Mouse (Mus musculus) right cerebral cortex, postnatal 14 days (tissue): Measurements from ENCODE around the gene Aldh1l1.

Experiments used
- DNase-seq: peaks from one replicate; pipeline ENCODE4 v3.0.0; 2022

Gene Aldh1l1

DNA sequence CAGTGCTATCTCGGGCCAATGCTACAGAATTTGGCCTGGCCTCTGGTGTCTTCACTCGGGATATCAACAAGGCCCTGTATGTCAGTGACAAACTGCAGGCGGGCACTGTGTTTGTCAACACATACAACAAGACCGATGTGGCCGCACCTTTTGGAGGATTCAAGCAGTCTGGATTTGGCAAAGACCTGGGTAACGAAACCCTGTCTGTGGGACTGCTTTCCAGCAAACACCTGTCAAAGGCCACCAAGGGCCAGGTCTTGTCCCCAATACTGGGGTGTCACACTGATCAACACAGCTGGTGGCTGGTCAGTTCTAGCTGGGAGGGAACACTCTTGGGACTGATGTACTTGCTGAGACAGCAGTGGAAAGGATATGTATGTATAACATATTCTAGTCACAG lies 112.0 kb downstream of the Aldh1l1 start:
- no peak for DNase-seq

DNA sequence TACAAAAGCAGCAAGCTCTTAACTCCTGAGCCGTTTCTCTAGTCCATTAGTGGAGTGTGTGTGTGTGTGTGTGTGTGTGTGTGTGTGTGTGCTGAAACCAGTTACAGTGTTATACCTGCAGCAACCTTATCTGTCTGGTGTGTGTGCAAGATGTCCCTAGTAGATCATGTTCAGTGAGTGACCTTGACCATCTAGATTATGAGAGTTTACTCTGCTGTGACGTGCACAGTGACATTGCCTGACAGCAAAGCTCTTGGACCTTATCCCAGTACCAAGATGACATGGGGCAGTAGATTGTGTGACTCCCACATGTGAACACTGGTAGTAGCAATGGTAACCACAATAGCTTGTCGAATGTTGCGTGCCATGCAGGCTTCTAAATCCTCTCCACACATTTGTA lies 114.1 kb downstream of the Aldh1l1 start:
- no peak for DNase-seq

DNA sequence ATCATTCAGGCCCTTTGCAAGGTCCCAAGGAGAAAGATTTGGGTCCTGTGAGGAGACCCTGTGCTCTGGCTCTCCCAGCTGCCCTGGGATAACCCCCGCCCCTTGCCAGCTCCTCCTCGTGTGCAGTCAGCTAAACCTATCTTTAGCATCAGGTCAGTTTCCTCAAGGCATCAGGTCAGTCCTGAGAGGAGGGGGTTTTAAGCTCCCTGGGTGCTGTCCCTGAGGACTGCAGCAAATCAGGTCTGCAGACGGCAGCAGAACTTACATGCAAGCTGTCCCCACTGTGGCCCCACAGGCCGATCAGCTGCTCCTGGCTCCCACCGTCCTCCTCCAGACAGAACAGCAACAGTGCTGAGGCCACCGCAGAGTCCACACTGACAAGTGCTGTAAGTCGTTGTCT lies 115.5 kb downstream of the Aldh1l1 start:
- DNase-seq = no peak

DNA sequence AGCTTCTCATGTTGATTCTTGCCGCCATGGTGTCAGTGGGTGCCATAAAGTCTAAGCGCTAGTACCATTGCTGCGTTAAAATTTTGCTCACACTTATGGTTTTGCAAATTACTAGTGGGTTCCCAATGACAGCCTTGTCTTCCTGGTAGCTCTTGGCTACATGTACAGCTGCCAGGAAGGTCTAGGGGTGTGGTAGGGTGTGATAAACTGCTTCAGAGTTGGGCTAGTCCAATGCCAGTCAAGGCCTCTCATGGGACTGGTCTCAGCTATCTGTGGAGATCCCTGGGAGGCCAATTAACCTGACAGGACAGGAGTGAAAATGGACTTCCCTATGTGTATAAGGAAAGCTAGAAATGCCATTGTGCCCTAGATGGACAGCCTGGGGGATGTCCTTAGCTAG lies 116.1 kb downstream of the Aldh1l1 start:
- no peak for DNase-seq

DNA sequence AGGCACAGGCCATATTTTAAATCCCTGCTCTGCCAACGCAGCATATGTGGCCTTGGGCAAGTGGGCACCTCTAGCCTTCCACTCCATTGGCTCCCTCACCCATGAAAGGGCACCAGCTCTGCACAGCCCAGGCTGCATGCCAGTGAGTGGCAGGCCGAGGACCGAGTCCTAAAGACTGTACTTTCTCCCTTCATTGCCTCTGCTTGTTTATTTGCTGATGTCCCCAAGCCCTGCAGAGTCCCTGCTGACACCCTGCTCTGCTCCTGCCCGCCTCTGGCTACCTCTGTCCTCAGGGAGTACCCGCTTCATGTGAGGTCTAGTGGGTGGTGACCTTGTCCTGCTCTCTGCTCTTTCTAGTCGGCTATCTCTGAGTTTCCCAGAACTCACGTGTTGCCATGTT lies 116.9 kb downstream of the Aldh1l1 start:
- no peak for DNase-seq

DNA sequence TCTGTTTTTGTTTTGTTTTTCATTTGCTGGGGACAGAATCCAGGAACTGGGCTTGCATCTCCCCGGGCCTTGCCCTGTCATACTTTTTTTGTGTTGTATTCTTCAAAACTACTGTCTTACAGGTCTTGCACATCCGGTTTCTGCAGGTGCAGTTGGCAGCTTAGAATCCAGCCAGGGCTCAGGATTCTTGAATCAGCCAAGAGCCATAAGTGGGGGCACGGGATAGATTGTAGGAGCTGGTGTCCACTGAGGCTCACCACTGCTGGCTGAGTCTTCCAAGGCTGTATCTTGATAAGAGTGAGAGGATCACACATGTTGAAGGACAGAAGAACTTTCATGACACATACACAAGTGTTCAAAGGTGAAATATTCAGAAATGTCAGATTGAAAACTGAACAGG lies 117.9 kb downstream of the Aldh1l1 start:
- DNase-seq = no peak

DNA sequence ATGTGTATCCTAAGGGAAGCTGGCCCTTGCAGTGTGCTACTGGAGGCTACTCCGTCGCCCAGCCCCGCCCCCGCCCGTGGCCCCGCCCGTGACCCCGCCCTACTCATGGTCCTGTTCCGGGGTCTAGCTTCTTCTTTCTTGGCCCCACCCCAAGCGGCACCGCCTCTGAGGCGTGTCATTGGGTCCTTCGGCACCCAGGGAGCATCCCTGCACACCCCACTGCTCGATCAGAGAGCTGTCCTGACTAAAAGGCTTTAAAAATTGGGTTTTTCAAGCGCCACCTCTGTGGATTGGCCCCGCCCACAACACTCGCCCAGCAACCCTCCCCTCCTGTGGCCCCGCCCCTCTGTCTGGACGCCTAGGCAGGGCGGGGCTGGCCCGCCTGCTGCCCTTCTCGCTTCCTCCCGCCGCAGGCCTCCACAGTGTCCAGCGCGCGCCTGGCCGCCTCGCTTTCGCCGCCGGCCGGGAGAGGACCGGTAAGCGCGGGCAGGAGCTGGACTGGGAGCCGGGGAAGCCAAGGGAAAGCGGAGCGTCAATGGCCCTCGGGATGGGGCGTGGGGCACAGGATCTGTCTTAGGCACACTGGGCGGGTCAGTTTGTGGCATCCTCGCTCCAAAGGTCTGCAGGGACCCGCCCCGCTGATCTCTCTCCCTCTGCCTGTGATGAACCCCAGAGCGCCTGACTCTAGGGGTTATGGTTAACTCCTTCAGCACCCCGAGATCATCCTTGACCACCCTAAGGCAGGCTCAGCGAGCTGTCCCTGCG lies 118.5 kb downstream of the Aldh1l1 start, which contains the start of gene Slc41a3:
Gene Slc41a3 (plus strand): TSS at position 193 of the 765 bp plus-strand sequence.
- DNase-seq = peak; percentile 79

DNA sequence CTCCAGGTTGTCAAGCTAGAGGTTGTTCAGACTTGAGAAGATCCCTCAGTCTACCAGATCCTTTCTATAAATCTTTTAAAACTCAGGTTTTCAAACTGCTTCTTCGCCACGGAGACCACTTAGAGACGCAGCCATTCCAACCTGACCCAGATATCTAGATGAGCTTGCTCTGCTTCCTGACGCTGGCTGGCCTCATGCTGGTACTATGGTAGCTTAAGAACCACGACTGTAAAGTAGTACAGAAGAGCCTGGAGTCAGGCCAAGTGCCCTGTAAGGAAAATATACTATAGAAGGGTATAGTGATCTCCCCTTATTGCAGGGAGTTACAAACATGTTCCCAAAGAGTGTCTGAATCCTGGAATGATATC lies 119.1 kb downstream of the Aldh1l1 start:
- no peak for DNase-seq

DNA sequence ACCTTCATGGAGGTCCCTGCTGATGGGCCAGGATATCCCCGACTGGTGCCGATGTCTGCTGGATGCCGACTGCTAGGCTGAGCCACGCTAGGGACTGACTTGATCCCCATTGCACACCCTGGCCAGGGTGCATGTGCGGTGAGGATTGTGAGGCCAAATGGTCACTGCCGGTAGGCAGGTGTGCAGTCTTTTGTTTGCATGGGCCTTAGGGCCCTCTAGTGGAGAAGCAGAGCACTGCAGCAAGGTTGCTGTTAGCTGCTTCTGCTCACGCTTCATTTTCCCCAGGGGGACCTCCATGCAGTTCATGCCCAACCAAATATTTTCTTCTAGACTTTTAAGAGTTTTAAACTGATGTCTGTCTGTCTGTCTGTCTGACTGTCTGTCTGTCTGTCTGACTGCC lies 120.3 kb downstream of the Aldh1l1 start:
- peak; percentile 62 for DNase-seq

DNA sequence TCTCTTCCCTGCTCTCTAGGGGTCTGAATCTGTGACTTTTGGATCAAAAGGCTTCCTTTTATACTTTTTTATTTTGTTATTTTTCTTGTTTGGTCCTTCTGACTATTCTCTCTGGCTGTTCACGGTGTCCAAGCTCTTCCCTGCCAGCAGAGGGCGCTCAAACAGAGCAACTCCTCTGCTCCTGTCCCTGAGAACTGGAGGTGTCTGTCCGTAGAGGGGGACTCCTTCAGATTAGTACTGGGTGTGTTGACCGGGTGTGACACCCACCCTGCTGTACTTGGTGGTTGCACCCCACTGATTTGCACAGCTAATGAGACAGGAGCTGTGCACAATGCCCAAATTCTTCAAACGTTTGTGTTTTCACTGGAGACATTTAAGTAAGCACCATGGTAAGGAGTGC lies 121.0 kb downstream of the Aldh1l1 start:
- DNase-seq = peak; percentile 70

DNA sequence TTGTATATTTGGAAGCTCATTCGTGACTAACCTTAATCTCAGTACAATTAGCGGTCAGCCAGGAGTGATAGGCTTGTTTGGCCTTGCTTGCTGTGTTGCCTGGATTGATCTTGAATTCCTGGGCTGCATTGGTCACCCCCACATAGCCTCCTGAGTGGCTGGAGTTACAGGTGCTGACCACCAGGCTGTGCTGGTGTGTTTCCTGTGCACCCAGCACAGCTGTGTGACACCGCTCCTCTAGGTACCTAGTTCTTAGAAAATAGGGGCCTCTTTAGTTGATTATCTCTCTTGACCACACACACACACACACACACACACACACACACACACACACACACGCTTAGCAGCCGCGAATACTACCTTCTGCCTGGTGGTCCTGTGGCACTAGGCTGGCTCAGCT lies 122.0 kb downstream of the Aldh1l1 start:
- no peak for DNase-seq

DNA sequence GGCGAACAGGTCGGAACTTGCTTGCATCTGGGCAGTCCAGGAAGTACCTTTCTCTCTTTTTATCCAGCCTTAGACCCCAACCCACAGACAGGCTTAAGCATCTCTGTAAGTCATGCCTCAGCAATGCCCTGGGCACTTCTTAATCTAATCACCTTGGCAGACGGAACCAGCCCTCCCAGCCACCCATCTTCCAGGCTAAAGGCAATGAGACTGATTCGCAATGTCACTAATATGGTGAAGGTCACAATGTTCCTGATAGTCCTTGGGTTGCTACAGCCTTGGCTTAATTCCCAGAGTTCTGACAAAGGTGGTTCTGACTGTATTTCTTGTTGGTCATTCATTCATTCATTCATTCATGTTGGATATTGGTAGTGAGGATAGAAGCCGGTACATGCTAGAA lies 124.0 kb downstream of the Aldh1l1 start:
- DNase-seq = no peak

DNA sequence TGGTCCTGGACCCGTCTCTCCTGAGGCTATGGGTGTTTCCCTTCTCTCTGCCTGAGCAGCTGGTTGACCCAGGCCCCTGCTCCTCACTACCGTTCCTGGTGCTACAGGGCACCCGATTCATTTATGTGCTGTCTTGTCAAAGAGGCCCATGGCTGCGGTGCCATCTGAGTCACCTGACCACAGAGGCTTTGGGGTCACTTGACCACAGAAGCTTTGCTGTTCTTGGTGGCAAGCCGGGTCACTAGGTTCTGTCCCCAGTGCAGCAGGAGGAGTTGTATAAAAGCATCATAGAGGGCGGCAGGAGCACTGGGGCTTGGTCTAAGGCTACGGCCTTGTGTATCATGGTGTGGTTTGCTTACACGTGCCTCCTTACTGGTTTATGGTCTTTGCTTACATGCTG lies 127.0 kb downstream of the Aldh1l1 start:
- no peak for DNase-seq

DNA sequence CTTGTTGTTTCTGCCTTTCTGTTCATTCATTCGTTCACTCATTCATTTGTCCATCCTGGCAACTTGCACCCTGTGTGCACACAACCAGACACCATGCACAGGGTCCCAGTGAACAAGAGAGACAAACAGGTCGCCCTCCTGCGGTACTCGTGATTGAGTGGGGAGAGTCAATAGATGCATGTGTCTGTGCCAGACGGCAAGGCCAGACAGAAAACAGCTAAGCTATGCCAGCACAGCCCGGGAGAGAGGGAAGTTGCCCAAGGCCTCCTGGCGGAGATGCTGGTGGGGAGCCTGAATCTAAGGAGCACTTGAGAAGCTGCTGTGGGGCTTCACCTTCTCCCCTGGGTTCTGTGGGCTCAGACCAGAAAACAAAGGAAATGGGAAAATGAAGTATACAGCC lies 129.1 kb downstream of the Aldh1l1 start:
- DNase-seq = no peak

DNA sequence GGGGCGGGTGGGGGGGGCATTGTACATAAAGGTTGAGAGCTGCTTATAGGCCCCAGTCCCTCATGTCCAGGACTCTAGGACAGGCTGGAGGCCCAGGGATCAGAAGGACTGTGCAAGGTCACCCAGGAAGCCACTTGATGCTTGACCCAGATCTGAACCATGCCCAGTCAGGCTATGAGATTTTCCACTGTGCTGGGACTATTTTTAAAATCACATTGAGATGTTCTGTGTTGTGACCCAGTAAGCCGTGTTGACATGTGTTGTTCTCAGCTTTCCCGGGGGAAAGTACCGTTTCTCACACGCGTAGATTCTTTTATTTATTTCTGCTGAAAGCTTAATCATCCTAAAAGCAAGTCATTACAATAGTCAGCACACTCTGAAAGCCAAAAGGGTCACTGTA lies 129.8 kb downstream of the Aldh1l1 start:
- no peak for DNase-seq

DNA sequence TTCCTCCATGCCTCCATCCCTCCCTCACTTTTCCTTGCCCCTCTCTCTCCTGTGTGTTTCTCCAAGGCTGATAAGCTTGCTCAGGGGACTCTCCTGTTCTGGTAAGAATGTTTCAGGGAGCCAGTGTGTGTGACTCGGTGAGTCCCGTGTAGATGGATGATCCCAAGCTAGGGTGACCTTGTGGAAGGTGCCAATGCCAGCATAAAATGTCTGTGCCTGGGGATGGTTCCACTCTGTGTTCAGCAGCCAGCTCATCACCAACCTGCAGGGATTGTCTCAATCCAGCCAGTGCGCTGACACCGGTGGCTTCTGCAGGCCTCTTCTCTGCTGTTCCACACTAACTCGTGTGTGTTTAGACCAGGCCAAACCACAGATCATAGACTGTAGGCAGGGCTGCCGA lies 130.3 kb downstream of the Aldh1l1 start:
- DNase-seq = no peak

DNA sequence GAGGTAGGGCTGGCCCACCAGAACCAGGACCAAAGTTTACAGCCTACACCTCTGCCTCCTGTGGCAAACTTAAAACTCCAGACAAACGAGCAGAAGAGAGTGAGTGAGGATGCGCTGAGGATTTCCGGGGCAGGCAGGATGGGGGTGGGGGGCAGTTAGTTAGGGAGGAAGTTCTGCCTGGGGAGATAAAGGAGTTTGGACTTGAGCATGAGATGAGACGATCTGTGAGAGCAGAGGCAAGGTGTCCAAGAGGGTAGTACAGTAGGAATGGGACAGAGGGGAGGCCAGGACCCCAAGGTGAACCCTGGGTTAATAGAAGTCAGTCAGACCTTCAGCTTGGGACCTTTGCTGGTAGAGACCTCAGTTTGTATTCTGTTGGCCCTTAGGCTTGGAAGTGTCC lies 132.0 kb downstream of the Aldh1l1 start:
- no peak for DNase-seq

DNA sequence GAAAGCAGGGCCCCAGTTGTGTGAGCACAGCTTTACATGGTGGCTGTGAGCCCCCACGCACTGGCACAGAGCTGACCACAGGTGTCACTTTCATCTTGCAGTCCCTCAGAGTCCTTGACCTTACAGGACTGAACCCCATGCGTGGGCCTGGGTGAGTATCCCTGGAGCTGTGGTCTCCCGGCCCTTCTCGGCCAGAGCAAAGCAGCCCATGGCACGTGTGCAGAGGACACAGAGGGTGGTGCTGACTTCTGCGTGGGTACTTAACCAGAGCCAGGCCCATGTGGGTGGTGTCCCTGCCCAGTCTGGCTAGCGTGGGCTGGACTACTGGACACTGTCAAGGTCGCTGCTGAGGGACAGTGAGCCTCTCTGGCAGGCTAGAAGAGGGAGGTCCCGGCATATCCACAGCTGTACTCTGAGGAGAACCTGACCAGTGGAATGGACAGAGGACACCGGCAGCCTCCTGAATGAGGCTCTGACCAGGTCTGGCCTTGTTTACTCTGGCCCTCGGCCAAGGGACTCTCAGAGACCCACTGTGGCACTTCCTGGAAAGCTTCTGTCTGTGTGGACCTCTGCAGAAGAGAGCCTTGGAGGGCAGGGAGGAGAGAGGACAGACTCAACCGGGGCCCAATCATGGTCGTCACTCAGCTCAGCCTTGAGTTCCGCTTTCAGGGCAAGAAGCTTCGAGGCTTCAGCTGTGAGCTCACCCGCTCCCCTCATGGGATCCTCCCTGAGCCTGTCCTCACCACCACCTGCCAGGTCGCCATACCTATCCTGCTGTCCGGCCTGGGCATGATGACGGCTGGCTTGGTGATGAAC lies 132.8 kb downstream of the Aldh1l1 start:
- peak; percentile 27 for DNase-seq

DNA sequence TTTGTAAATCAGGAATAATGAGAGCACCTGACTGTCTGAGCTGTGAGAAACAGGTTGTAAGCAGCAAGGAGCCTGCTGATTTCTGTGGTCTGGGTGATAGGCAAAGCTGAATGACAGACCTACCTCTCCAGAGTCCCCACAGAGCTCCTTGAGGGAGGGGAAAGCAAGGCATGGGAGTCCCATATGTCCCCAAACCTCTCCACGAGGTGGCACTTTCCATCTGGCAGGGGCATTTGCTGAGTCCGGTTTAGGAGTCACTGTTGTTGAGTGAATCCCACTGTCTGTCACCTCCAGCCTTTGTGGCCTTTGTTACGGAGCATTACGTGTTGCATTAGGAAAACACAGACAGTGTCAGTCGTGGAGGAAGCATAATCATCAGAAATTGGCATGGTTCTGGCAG lies 133.7 kb downstream of the Aldh1l1 start:
- no peak for DNase-seq

DNA sequence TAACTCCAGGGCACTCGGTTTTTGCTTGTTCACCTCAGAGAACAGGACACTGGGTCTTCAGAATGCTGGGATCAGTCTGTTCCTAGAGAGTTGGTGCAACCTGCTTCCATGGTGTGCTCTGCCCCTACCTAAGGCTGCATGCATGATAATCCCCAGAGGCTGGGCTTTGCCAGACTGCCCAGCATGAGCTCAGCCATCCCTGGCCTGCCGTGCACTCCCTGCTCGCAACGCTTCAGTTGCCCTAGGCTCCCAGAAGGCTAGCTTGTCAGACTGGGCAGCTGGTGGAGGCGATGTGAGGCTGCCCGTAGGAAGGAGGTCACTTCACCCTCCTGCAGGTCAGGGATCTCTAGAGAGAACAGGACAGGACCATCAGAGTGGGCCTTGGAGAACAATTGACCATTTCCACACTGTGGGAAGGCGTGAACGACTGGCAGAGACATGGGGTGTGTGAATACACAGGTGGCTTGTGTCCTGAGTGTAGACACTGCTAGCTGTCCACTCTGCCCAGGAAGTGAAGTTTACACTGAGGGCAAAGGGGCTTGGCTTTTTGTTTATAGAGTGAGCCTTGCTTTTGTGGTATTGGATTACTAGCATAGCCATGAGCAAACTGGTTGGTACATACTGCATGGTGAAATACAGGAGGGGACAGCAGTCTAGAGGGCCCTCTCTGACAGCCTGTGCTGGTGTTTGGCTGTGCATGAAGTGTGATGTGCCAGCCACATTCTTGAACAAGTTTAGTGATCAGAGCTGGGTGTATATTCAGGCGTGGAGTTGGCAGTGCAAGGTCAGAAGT lies 134.8 kb downstream of the Aldh1l1 start:
- DNase-seq = no peak

DNA sequence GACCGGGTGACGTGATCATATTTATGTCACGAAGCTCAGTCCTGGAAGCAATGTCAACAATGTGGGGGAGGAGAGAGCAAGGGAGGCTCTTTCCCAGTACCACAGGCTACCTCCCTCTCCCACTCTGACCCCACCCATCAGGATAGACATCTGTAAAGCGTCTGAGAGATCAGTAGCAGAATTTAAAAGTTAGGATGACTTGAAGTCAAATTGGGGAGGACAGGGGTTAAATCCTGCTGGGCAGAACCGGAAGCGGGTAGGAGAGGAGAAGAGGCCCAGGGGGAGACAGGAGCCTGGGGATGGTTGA lies 135.3 kb downstream of the Aldh1l1 start:
- no peak for DNase-seq

DNA sequence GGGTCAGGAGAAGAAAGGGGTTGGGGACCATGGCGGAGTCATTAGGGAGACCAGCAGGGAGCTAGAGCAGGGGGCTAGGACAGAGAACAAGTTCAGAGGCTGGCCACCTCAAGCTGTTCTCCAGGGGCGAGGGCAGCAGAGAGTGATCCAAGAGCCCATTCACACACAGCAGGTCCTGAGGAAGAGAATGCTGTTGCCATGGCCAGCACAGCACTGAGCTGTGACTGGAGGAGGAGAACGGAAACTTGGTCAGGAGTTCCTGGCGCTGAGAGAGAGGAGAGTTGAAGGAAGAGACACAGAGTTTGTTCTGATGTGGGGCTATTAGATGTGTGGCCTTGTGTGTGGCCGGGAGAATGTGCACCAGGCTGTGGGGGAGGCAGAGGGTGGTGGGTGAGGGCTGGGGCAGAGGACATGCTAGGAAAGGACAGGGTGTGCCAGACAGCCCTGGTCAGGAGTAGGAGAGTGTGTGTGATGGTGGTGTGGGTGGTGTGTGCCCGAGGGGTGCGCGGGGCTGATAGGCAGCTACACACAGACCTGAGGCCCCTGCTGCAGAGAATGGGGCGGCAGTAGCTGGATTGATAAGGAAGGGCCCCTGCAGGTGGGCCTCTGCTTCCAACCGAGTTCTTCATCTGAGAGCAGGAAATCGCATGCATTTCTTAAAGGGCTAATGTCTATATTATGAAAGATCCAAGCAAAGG lies 136.7 kb downstream of the Aldh1l1 start:
- DNase-seq = no peak

DNA sequence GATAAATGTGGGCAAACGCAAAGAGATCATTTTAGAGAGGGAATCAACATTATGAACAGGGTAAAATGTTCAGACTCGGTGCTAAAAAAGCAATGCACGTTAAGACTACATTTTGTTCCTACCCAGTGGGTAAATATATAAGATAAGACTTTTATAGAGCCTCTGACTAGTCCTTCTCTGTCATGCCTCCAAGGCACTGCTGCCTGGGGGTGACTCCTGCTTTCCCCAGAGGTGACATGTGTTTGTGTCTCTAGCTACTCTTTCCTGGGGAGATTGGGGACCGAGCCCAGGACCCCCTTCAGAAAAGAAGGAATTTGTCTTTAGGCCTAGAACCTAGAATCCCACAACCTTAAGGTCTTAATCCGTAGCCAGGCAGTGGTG lies 137.2 kb downstream of the Aldh1l1 start:
- DNase-seq = no peak
